ENCODE assay signal across 9 mouse cellular contexts in genomic region chr1:160547934-160548876, GRCm38 (mm10).
A peak's percentile ranks its signal among the peaks of the same experiment; 100 is the strongest.
DNase-seq lines count a peak whose midpoint lies in the region; ATAC-seq and TF ChIP-seq lines count a peak whose summit lies in the region.
"Had no signal": no experiment of that assay in that cellular context is flagged by ENCODE, and none has a peak within 500 bp of the region (broad histone marks: within the 10 kb centered on the region; RNA-seq: fewer than 3 reads in every experiment).

No protein-coding gene starts in this region.

- TF ChIP-seq EP300 in CH12.LX (IDR thresholded peaks at IDR 0.05; ENCODE audit: low read length), result no peak

- peaks cover 3 to 9% of the 10 kb centered on the region in 2 experiments for H3K4me1 ChIP-seq in CH12.LX (ENCODE audit: control insufficient read depth in 1 of 2, insufficient read depth in 2 of 2)
- H3K4me1 ChIP-seq in forebrain, embryonic 14.5 days (ENCODE audit: control insufficient read depth, insufficient read depth, low read length), result peaks cover 7% of the 10 kb centered on the region; the same call in 1 of the 2 replicates
- H3K4me1 ChIP-seq in liver, embryonic 12.5 days, result peaks cover 8% of the 10 kb centered on the region

- TF ChIP-seq CTCF in CH12.LX (conservative IDR thresholded peaks at IDR 0.05 in 1 of 2, IDR thresholded peaks at IDR 0.05 in 1 of 2; ENCODE audit: low read depth in 2 of 2, low read length in 2 of 2), result no peak

- no peaks in the 10 kb centered on the region for H3K27me3 ChIP-seq in CH12.LX (replicated peaks)
- H3K27me3 ChIP-seq in forebrain, embryonic 14.5 days (replicated peaks; ENCODE audit: control insufficient read depth, insufficient read depth, low read length), result no peaks in the 10 kb centered on the region
- no peaks in the 10 kb centered on the region for H3K27me3 ChIP-seq in liver, embryonic 12.5 days (replicated peaks)

- dilution Hi-C loops in CH12.LX (cut with MboI; ENCODE audit: extremely low pct_ligation_motif_present, extremely low pct_unique_long_range_greater_than_20kb, low sequenced_read_pairs), result no loop called here

- no peak overlapping the region for H3K9ac ChIP-seq in CH12.LX (ENCODE audit: insufficient read depth, low read depth)
- no peak overlapping the region for H3K9ac ChIP-seq in forebrain, embryonic 14.5 days (ENCODE audit: low read length)
- no peak overlapping the region for H3K9ac ChIP-seq in liver, embryonic 12.5 days

- H3K4me2 ChIP-seq in CH12.LX (ENCODE audit: insufficient read depth, low read depth, poor library complexity, severe bottlenecking), result no peak overlapping the region
- H3K4me2 ChIP-seq in forebrain, embryonic 14.5 days (ENCODE audit: low read length), result no peak overlapping the region
- H3K4me2 ChIP-seq in liver, embryonic 12.5 days, result no peak overlapping the region

- no peaks in the 10 kb centered on the region for H3K9me3 ChIP-seq in CH12.LX (replicated peaks; ENCODE audit: low read length)
- H3K9me3 ChIP-seq in forebrain, embryonic 14.5 days (replicated peaks; ENCODE audit: control insufficient read depth, low read length), result no peaks in the 10 kb centered on the region
- no peaks in the 10 kb centered on the region for H3K9me3 ChIP-seq in liver, embryonic 12.5 days (replicated peaks)

- WGBS in forebrain, embryonic 14.5 days, result 23% methylated on average over 4 of the region's 4 CpGs
- WGBS in liver, embryonic 12.5 days (ENCODE audit: insufficient replicate concordance), result 50% methylated on average over 4 of the region's 4 CpGs

- H3K79me2 ChIP-seq in CH12.LX (replicated peaks; ENCODE audit: control insufficient read depth, extremely low read depth, insufficient read depth, poor library complexity, severe bottlenecking), result no peaks in the 10 kb centered on the region; the same call in 1 of the 2 replicates

- no peak for TF ChIP-seq POLR2A in CH12.LX (IDR thresholded peaks at IDR 0.05; ENCODE audit: low read depth, low read length)

- peak; percentile 42 for ATAC-seq in forebrain, embryonic 14.5 days
- peak; percentile 70 for ATAC-seq in liver, embryonic 12.5 days
- no peak for ATAC-seq in inflammation-experienced regulatory T-cells, adult 6 months

- peak; percentile 16 for DNase-seq in CH12.LX (ENCODE audit: extremely low read depth)
- DNase-seq in MN1 (ENCODE audit: low spot score), result peak; percentile 24
- peak; percentile 49 for DNase-seq in forebrain, embryonic 14.5 days (ENCODE audit: low spot score)
- DNase-seq in spleen, postnatal 36 days (ENCODE audit: low spot score in 2 of 2), result no peak
- DNase-seq in spleen, adult 18-20 months, result no peak

- H3K27ac ChIP-seq in CH12.LX (ENCODE audit: insufficient read depth, low read depth), result no peak overlapping the region
- 0 out of 2 replicates have a peak overlapping the region, but pooled peaks have one; percentile 35 for H3K27ac ChIP-seq in forebrain, embryonic 14.5 days (ENCODE audit: low read depth, low read length)
- H3K27ac ChIP-seq in liver, embryonic 12.5 days, result peak overlapping the region; percentile 58; the same call in 1 of the 2 replicates

- no peaks in the 10 kb centered on the region for H3K36me3 ChIP-seq in CH12.LX (replicated peaks in 1 of 2; ENCODE audit: control insufficient read depth in 1 of 2, insufficient read depth in 1 of 2, low read length in 1 of 2)
- H3K36me3 ChIP-seq in forebrain, embryonic 14.5 days (ENCODE audit: control insufficient read depth, insufficient read depth, low read length), result no peaks in the 10 kb centered on the region
- H3K36me3 ChIP-seq in liver, embryonic 12.5 days, result no peaks in the 10 kb centered on the region

- no peak for TF ChIP-seq RAD21 in CH12.LX (IDR thresholded peaks at IDR 0.05; ENCODE audit: low read depth, low read length)

- in situ Hi-C loops in CH12.LX (cut with MboI; ENCODE audit: low pct_ligation_motif_present, low pct_unique_long_range_greater_than_20kb, low sequenced_read_pairs), result no loop called here

- no peak overlapping the region for H3K4me3 ChIP-seq in CH12.LX (replicated peaks in 1 of 3; ENCODE audit: low read depth in 2 of 3, low read length in 2 of 3, poor library complexity in 1 of 3)
- no peak overlapping the region for H3K4me3 ChIP-seq in forebrain, embryonic 14.5 days (ENCODE audit: low read depth, low read length)
- H3K4me3 ChIP-seq in liver, embryonic 12.5 days, result no peak overlapping the region
- H3K4me3 ChIP-seq: erythroblast, embryonic 14.5 days; myocyte had no signal

TF ChIP-seq in CH12.LX, 34 proteins besides CTCF, POLR2A, EP300 and RAD21:
- TF ChIP-seq MAZ (IDR thresholded peaks at IDR 0.05; ENCODE audit: low read depth, low read length) (no peak), MAFK (IDR thresholded peaks at IDR 0.05; ENCODE audit: insufficient replicate concordance, low read length) (peak; percentile 86), SIN3A (IDR thresholded peaks at IDR 0.05; ENCODE audit: low read length) (no peak), ZNF384 (IDR thresholded peaks at IDR 0.05; ENCODE audit: low read depth, low read length) (no peak)

Comparison
In these comparisons a context has a peak if more than half of its experiments do, and no peak if none do; other contexts are left out.
1. DNase-seq: peak in CH12.LX (single experiment), MN1 (single experiment) and forebrain, embryonic 14.5 days (single experiment); none in spleen, postnatal 36 days (0 of 2) and spleen, adult 18-20 months (0 of 2).